Mouse (Mus musculus): ENCODE measurements around the gene Cfap69. TPM values are rescaled to one million over a fixed set of nuclear protein-coding genes. Genes with fewer than 3 reads are reported as not detected.
A peak's percentile ranks its signal among the peaks of the same experiment; 100 is the strongest.

The Cfap69 gene
- polyA plus RNA-seq, 1 experiment, result 4.3 TPM

DNA sequence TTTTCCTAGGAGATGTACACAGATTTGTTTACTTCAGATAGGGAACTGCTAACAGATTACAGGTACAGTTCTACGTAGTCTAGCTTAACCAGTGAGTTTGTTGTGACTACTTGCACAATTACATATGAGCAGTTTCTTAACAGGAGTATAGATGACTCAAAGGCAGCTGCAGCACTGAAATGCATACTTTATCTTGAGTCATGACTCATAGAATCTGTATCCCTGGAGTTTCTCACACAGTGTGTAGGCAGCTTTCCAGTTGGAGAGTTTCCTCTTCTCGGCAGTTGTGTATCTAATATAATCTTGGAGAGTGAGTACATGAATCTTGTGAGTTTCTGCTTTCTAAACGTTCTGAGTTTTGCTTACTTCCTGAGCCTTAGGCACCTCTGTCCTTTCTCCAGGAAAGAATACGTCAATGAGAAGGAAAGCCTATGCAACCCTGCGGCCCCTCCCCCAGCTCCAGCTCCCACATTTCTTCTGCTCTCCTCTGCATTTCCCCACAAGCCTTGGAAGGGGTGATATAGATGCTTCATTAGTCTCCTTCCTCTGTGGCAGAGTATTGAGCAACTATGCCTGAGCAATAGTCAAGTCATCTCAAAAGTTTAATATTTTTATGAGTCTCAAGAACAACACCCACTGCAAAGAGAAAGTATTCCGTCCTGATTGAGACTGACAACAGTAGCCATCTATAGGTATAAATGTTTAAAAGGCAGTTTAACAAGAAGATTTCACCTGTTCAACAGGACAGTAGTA, 15.0 kb downstream of the Cfap69 start:
- no peak overlapping the region for H3ac ChIP-seq (ENCODE audit: control insufficient read depth, insufficient read length, low read depth)
- no peaks in the 10 kb centered on the region for H3K36me3 ChIP-seq (ENCODE audit: control insufficient read depth, insufficient read depth)
- H3K27me3 ChIP-seq (ENCODE audit: control insufficient read depth, insufficient read depth, insufficient read length), result no peaks in the 10 kb centered on the region
- peaks cover 23% of the 10 kb centered on the region for H3K79me2 ChIP-seq (ENCODE audit: control insufficient read depth, insufficient read depth)
- no peak overlapping the region for H3K4me3 ChIP-seq (ENCODE audit: insufficient read depth, poor library complexity, severe bottlenecking)
- no peaks in the 10 kb centered on the region for H3K79me3 ChIP-seq (ENCODE audit: low read depth)
- peak; percentile 97 for TF ChIP-seq CEBPB (IDR thresholded peaks at IDR 0.05; ENCODE audit: low read depth)
- no peak for TF ChIP-seq USF1 (IDR thresholded peaks at IDR 0.05; ENCODE audit: low read depth)
- TF ChIP-seq MAX (IDR thresholded peaks at IDR 0.05), result peak; percentile 23
- TF ChIP-seq FOSL1 (IDR thresholded peaks at IDR 0.05; ENCODE audit: insufficient read depth, low read length, poor library complexity, severe bottlenecking), result peak; percentile 85
- no peak for TF ChIP-seq CTCF (IDR thresholded peaks at IDR 0.05; ENCODE audit: control insufficient read depth, insufficient read depth, insufficient read length)
- peak; percentile 83 for TF ChIP-seq MYOD1 (IDR thresholded peaks at IDR 0.05; ENCODE audit: control insufficient read depth, insufficient read length, low read depth)
- no peak for TF ChIP-seq MYOG (IDR thresholded peaks at IDR 0.05; ENCODE audit: control insufficient read depth, extremely low read depth, insufficient read length)

DNA sequence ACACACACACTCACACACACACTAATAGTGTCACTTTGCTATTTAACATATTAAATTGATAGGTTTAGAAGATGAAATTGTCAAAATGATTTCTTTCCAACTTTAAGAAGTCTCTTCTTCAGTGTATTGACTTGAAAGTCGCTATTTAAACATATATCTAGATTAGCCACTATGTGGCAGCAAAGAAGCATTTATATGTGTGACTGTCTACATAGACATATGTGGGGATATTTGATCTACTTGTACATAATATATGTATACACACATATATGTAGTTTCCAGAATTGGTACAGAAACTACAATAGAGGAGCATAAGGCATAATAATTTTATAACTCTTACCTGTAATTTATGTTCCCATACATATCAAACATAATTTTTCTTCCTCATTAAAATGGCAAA, 17.9 kb downstream of the Cfap69 start:
- H3K36me3 ChIP-seq (ENCODE audit: control insufficient read depth, insufficient read depth), result no peaks in the 10 kb centered on the region

DNA sequence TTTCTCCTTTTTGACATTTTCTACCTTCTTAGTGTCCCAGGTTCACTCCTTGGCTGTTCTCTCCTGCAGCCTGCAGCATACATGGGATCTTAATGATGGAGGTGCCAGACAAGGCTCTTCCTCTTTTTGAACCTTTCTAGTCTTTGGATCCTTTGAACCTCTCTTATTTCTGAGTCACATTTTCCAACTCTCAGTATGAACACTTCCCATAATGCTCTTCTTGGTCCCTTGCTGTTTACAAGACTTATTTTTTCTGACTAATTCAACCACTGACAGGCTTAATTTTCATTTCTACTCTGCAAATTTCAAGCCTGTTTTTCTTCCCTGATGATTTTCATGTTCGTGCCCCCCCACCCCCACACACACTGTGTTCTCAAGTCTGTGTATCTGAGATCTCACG, 25.5 kb downstream of the Cfap69 start:
- TF ChIP-seq FOSL1 (IDR thresholded peaks at IDR 0.05; ENCODE audit: insufficient read depth, low read length, poor library complexity, severe bottlenecking), result no peak
- TF ChIP-seq CTCF (IDR thresholded peaks at IDR 0.05; ENCODE audit: control insufficient read depth, insufficient read depth, insufficient read length), result no peak
- TF ChIP-seq USF1 (IDR thresholded peaks at IDR 0.05; ENCODE audit: low read depth), result no peak
- Histone ChIP-seq H3K36me3 (ENCODE audit: control insufficient read depth, insufficient read depth) (no peaks in the 10 kb centered on the region), H3K4me3 (ENCODE audit: insufficient read depth, poor library complexity, severe bottlenecking) (no peak overlapping the region), H3K27me3 (ENCODE audit: control insufficient read depth, insufficient read depth, insufficient read length) (no peaks in the 10 kb centered on the region), H3K79me2 (ENCODE audit: control insufficient read depth, insufficient read depth) (no peaks in the 10 kb centered on the region), H3K79me3 (ENCODE audit: low read depth) (no peaks in the 10 kb centered on the region), H3ac (ENCODE audit: control insufficient read depth, insufficient read length, low read depth) (no peak overlapping the region)

More for the DNA sequence above, 17.9 kb downstream of the Cfap69 start:
- no peaks in the 10 kb centered on the region for H3K27me3 ChIP-seq (ENCODE audit: control insufficient read depth, insufficient read depth, insufficient read length)
- H3K4me3 ChIP-seq (ENCODE audit: insufficient read depth, poor library complexity, severe bottlenecking), result no peak overlapping the region
- no peaks in the 10 kb centered on the region for H3K79me3 ChIP-seq (ENCODE audit: low read depth)
- TF ChIP-seq MYOG (IDR thresholded peaks at IDR 0.05; ENCODE audit: control insufficient read depth, extremely low read depth, insufficient read length), result no peak
- H3K79me2 ChIP-seq (ENCODE audit: control insufficient read depth, insufficient read depth), result peaks cover 5% of the 10 kb centered on the region
- no peak overlapping the region for H3ac ChIP-seq (ENCODE audit: control insufficient read depth, insufficient read length, low read depth)

DNA sequence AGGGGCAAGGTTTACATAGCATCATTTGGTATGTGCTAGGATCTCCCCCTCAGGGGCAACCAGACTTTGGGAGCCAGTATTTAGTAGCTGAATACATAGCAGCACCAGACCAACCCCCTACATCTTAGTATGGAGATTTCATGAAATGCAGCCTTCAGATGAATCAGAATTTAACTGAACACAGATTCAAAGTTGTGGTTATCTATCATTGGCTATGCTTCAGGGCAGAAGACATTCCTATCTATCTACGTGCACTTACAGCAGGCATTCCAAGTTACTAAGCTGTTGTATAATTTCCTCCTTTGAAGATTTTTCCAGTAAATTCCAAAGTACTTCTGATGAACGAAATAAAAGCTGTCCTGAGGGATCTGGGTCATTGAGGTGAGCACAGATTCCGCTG, 38.5 kb downstream of the Cfap69 start:
- Histone ChIP-seq H3K79me2 (ENCODE audit: control insufficient read depth, insufficient read depth) (no peaks in the 10 kb centered on the region), H3K4me3 (ENCODE audit: insufficient read depth, poor library complexity, severe bottlenecking) (no peak overlapping the region), H3K79me3 (ENCODE audit: low read depth) (no peaks in the 10 kb centered on the region), H3ac (ENCODE audit: control insufficient read depth, insufficient read length, low read depth) (no peak overlapping the region), H3K27me3 (ENCODE audit: control insufficient read depth, insufficient read depth, insufficient read length) (no peaks in the 10 kb centered on the region), H3K36me3 (ENCODE audit: control insufficient read depth, insufficient read depth) (peaks cover 10% of the 10 kb centered on the region)
- TF ChIP-seq USF1 (IDR thresholded peaks at IDR 0.05; ENCODE audit: low read depth), result no peak
- TF ChIP-seq CTCF (IDR thresholded peaks at IDR 0.05; ENCODE audit: control insufficient read depth, insufficient read depth, insufficient read length), result no peak
- no peak for TF ChIP-seq FOSL1 (IDR thresholded peaks at IDR 0.05; ENCODE audit: insufficient read depth, low read length, poor library complexity, severe bottlenecking)
- no peak for TF ChIP-seq MAX (IDR thresholded peaks at IDR 0.05)
- TF ChIP-seq MYOD1 (IDR thresholded peaks at IDR 0.05; ENCODE audit: control insufficient read depth, insufficient read length, low read depth), result no peak
- no peak for TF ChIP-seq CEBPB (IDR thresholded peaks at IDR 0.05; ENCODE audit: low read depth)
- no peak for TF ChIP-seq MYOG (IDR thresholded peaks at IDR 0.05; ENCODE audit: control insufficient read depth, extremely low read depth, insufficient read length)

DNA sequence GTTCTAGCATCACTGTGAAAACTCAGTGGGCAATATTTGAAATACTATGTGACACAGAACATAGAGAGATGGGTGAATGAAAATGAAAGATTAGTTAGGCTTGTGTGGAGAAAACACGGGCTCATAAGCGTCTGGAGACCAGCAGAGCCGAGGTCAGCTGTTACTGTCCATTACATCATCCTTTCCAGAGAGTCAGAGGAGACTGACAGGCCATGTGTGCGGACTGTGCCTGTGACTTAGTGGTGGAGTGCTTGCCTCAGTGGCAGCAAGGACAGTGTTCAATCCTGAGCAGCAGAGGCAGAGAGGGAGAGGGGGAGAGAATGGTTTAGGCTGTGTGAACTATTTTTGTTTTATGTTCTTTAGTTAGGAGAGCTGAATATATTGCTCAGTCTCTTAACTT, 45.7 kb downstream of the Cfap69 start:
- Histone ChIP-seq H3ac (ENCODE audit: control insufficient read depth, insufficient read length, low read depth) (no peak overlapping the region), H3K4me3 (ENCODE audit: insufficient read depth, poor library complexity, severe bottlenecking) (no peak overlapping the region), H3K27me3 (ENCODE audit: control insufficient read depth, insufficient read depth, insufficient read length) (no peaks in the 10 kb centered on the region), H3K79me2 (ENCODE audit: control insufficient read depth, insufficient read depth) (no peaks in the 10 kb centered on the region), H3K36me3 (ENCODE audit: control insufficient read depth, insufficient read depth) (peaks cover 10% of the 10 kb centered on the region), H3K79me3 (ENCODE audit: low read depth) (no peaks in the 10 kb centered on the region)
- TF ChIP-seq MYOD1 (IDR thresholded peaks at IDR 0.05; ENCODE audit: control insufficient read depth, insufficient read length, low read depth) (peak; percentile 90), MAX (IDR thresholded peaks at IDR 0.05) (no peak), MYOG (IDR thresholded peaks at IDR 0.05; ENCODE audit: control insufficient read depth, extremely low read depth, insufficient read length) (no peak)

DNA sequence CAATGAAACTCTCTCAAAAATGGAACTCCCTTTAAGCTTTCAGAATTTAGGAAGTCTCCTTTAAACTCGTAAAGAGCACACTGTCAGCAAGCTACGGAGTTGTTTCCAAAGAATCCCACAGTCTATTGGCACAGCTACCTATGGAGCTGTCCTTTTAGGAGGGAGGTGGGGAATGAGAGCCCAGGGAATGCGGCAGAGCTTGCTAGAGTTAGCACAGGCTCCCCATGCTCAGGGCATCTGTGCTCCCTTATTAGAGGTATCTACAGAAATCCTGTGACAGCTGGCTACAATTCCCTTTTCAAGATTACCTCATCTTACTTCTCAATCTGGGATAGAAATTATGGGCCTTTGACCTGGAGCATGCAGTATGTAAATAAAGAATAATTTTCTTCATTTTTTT, 53.5 kb downstream of the Cfap69 start:
- no peak overlapping the region for H3ac ChIP-seq (ENCODE audit: control insufficient read depth, insufficient read length, low read depth)
- H3K4me3 ChIP-seq (ENCODE audit: insufficient read depth, poor library complexity, severe bottlenecking), result no peak overlapping the region
- H3K36me3 ChIP-seq (ENCODE audit: control insufficient read depth, insufficient read depth), result peaks cover 11% of the 10 kb centered on the region
- H3K27me3 ChIP-seq (ENCODE audit: control insufficient read depth, insufficient read depth, insufficient read length), result no peaks in the 10 kb centered on the region
- no peaks in the 10 kb centered on the region for H3K79me2 ChIP-seq (ENCODE audit: control insufficient read depth, insufficient read depth)
- H3K79me3 ChIP-seq (ENCODE audit: low read depth), result no peaks in the 10 kb centered on the region
- TF ChIP-seq CEBPB (IDR thresholded peaks at IDR 0.05; ENCODE audit: low read depth) (no peak), MAX (IDR thresholded peaks at IDR 0.05) (no peak), FOSL1 (IDR thresholded peaks at IDR 0.05; ENCODE audit: insufficient read depth, low read length, poor library complexity, severe bottlenecking) (no peak), USF1 (IDR thresholded peaks at IDR 0.05; ENCODE audit: low read depth) (no peak), CTCF (IDR thresholded peaks at IDR 0.05; ENCODE audit: control insufficient read depth, insufficient read depth, insufficient read length) (no peak), MYOG (IDR thresholded peaks at IDR 0.05; ENCODE audit: control insufficient read depth, extremely low read depth, insufficient read length) (no peak), MYOD1 (IDR thresholded peaks at IDR 0.05; ENCODE audit: control insufficient read depth, insufficient read length, low read depth) (no peak)
